Mouse (Mus musculus) hindbrain, embryonic 16.5 days (tissue): ENCODE data around the gene Acadvl. TPM values are rescaled to one million over a fixed set of nuclear protein-coding genes. Genes with fewer than 3 reads are reported as not detected.

ENCODE experiments used
- ATAC-seq: fragments of 200-750 bp; cut with Nextera tagmentation; 2 replicates; pipeline ENCODE4 v1.8.0; 2017; ENCODE audit warnings: moderate TSS enrichment, moderate library complexity
- H3K27ac ChIP-seq: fragments of 300-500 bp; sonication (generic); 2 replicates; pipeline ENCODE4 v1.5.1; 2014; ENCODE audit warnings: low read depth, mild to moderate bottlenecking, control low read depth, low read length, moderate library complexity
- H3K27me3 ChIP-seq: fragments of 300-500 bp; sonication (generic); replicated peaks from 2 replicates; pipeline ENCODE4 v1.6.1; 2014; ENCODE audit warnings: low read length; ENCODE audit not compliant: control insufficient read depth, insufficient read depth
- H3K36me3 ChIP-seq: fragments of 300-500 bp; sonication (generic); 2 replicates; pipeline ENCODE4 v1.6.1; 2014; ENCODE audit warnings: mild to moderate bottlenecking, low read length, moderate library complexity, mixed read lengths; ENCODE audit not compliant: control insufficient read depth, insufficient read depth
- H3K4me1 ChIP-seq: fragments of 300-500 bp; sonication (generic); 2 replicates; pipeline ENCODE4 v1.6.1; 2014; ENCODE audit warnings: low read depth, low read length; ENCODE audit not compliant: control insufficient read depth, insufficient read depth
- H3K4me2 ChIP-seq: fragments of 300-500 bp; sonication (generic); 2 replicates; pipeline ENCODE4 v1.6.1; 2014; ENCODE audit warnings: mild to moderate bottlenecking, low read length, control low read depth, moderate library complexity
- H3K4me3 ChIP-seq: fragments of 300-500 bp; sonication (generic); 2 replicates; pipeline ENCODE4 v1.5.1; 2014; ENCODE audit warnings: mild to moderate bottlenecking, low read length, control low read depth, moderate library complexity
- H3K9ac ChIP-seq: fragments of 300-500 bp; sonication (generic); 2 replicates; pipeline ENCODE4 v1.6.1; 2014; ENCODE audit warnings: low read depth, mild to moderate bottlenecking, control low read depth, low read length, moderate library complexity
- H3K9me3 ChIP-seq: fragments of 300-500 bp; sonication (generic); 2 replicates; pipeline ENCODE4 v1.6.1; 2014; ENCODE audit warnings: mild to moderate bottlenecking, low read length, moderate library complexity; ENCODE audit not compliant: control insufficient read depth
- WGBS: fragments of 180-500 bp; shearing (Covaris S2); extraction: QIAGEN DNeasy Blood & Tissue Kit; methylation state at CpG from one replicate; pipeline ENCODE4 v1.1.7; 2014; 5-methylcytosine and 5-hydroxymethylcytosine counted together
- polyA plus RNA-seq: library from polyadenylated mRNA; unstranded; fragments of >200 nt; fragmentation: Nextera tagmentation; extraction: Ambion mirVana; gene quantifications from 2 replicates; pipeline ENCODE4 v1.2.1, GENCODE M21; 2015

Acadvl gene
- polyA plus RNA-seq, 1 experiment from 2014 or later, result 66.6 TPM

DNA sequence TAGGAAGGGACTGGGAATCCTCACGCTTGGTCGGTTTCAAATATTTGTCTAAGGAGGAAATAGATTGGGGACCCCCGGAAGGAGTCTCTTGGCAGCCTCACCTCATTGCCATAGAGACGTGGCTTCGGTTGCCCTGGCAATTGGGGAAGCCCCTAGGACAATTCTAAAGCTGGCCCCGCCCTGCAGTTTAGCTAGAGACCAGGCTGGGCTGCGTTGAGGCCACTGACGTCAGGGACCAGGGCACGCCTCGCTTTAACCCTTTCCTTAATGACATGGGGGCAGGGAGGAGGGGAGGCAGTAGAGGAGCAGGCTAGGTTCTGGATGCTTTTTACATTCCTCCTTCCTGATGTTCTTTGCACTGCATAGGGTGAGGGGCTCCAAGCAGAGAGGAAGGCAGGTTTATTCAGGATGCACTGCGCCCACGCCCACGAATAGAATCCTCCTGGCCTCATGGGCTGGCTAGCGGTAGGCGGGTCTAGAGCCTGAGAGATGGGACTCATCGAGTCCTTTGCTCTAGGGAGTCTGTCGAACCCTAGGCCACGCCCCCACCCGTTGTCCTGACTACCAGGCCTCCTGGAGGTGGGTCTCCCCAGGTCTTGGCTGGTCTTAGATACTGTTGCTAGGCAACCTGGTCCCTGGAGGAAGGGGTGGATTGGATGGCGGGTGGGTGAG is 14.1 kb upstream of the Acadvl start:
- H3K4me2 ChIP-seq, result peak overlapping the region; percentile 68
- peak; percentile 91 for ATAC-seq
- H3K4me3 ChIP-seq, result peak overlapping the region; percentile 36
- H3K36me3 ChIP-seq, result peaks cover 17% of the 10 kb centered on the region
- H3K9me3 ChIP-seq, result no peaks in the 10 kb centered on the region
- H3K27ac ChIP-seq, result peak overlapping the region; percentile 94
- peaks cover 61% of the 10 kb centered on the region for H3K4me1 ChIP-seq
- H3K9ac ChIP-seq, result peak overlapping the region; percentile 57
- no peaks in the 10 kb centered on the region for H3K27me3 ChIP-seq
- WGBS, result under 1% methylated on average over 20 of the region's 20 CpGs

DNA sequence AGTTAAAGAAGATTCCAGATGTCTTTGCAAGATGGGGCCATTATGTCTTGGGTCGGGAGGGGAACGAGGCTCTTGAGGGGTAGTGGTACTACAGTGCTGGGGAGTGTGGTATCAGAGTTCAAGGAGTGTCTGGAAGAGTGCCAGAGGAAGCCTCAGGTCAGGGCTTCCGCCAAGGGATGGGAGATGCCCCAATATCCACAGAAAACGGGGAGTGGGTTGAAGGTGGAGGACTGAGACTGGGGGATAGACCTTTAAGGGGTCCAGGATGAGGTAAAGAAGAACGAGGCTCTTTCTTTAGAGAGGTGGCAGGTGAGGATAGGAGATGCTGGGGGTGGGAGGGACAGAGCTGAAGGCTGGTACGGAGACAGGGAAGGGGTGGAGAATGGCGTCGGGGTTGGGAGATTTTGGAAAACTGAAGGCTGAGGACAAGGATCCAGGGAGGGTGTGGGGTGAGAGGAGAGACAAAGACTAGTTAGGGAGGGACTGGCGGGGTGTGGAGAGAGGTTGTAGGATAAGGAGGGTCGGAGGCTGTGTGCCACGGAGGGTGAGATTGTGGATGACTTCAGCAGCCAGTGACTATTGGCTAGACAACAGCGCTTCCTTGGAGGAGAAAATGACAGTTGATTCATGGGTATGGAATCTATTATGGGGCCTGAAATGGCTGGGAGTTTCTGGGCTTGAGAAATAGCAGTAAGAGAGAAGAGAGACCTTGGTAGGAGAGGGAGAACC is 13.4 kb upstream of the Acadvl start:
- 15% methylated on average over 12 of the region's 12 CpGs for WGBS
- Histone ChIP-seq H3K4me2 (peak overlapping the region; percentile 68), H3K27me3 (no peaks in the 10 kb centered on the region), H3K4me3 (peak overlapping the region; percentile 36), H3K9me3 (no peaks in the 10 kb centered on the region), H3K9ac (peak overlapping the region; percentile 57), H3K4me1 (peaks cover 65% of the 10 kb centered on the region), H3K36me3 (peaks cover 17% of the 10 kb centered on the region), H3K27ac (peak overlapping the region; percentile 94)
- ATAC-seq, result peak; percentile 4

DNA sequence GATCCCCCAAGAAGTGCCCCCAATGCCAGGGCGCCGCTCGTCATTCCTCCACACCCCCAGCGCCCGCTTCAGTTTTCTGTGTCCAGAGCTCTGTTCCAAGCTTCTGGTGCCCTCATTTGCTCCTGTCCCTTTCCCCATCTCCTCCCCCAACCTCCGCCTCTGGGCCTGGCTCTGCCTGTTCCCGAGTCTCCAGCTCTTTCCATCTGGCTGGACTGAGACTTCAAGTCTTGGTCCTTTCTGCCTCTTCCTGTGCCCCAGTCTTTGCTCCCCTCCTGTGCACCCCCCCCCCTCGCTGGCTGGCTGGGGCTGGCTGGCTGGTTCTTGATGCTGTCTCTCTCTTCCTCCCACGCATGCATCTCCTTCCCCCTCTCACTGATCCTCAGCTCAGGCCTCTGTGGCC is 12.2 kb upstream of the Acadvl start:
- Histone ChIP-seq H3K27me3 (no peaks in the 10 kb centered on the region), H3K9ac (peak overlapping the region; percentile 57), H3K36me3 (peaks cover 16% of the 10 kb centered on the region), H3K4me1 (peaks cover 76% of the 10 kb centered on the region), H3K4me2 (peak overlapping the region; percentile 68), H3K27ac (peak overlapping the region; percentile 94), H3K9me3 (no peaks in the 10 kb centered on the region), H3K4me3 (peak overlapping the region; percentile 26; the same call in 1 of the 2 replicates)
- whole genome bisulfite sequencing, result 24% methylated on average over 9 of the region's 9 CpGs
- ATAC-seq, result no peak

DNA sequence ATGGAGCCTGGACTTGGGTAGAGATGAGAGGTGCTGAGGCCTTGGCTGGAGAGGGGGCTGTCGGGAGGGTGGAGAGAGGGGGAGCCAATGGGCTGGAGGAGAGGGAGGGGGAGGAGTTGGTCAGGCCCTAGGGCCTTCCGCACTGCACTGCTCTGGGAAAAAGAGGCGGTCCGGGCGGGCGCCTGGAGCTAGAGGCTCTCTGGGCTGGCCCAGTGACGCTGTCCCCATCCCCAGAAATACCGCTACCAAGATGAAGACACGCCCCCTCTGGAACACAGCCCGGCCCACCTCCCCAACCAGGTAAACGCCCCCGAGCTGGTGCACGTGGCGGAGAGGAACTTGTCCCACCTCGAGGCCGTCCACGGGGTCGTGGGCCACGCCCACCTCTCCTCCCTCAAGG is 11.5 kb upstream of the Acadvl start:
- WGBS, result 5% methylated on average over 19 of the region's 19 CpGs

DNA sequence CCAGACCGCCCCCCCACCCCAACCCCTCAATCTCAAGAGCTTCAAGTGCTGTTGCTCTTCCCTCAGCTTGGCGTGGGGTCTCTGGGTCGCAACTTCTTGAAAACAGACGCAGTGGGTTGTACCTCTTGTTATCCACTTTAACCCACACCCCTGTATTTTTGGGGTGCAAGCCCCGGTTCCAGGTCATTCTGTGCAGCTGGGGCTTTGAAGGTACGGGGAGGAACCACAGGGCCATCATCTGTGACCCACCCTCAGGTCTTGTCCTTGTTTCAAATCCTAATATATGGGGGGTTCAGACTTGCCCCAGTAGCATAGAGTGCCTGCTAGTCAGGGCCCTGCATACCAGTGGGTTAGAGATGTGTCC is 8.9 kb upstream of the Acadvl start:
- Histone ChIP-seq H3K4me3 (peak overlapping the region; percentile 42), H3K27ac (peak overlapping the region; percentile 13; the same call in 1 of the 2 replicates), H3K4me2 (peak overlapping the region; percentile 61), H3K9ac (peak overlapping the region; percentile 62), H3K27me3 (no peaks in the 10 kb centered on the region), H3K9me3 (no peaks in the 10 kb centered on the region), H3K4me1 (peaks cover 85% of the 10 kb centered on the region), H3K36me3 (no peaks in the 10 kb centered on the region)
- WGBS, result 11% methylated on average over 6 of the region's 6 CpGs
- no peak for ATAC-seq

More for the DNA sequence above, 11.5 kb upstream of the Acadvl start:
- peak overlapping the region; percentile 26 for H3K4me3 ChIP-seq
- no peaks in the 10 kb centered on the region for H3K27me3 ChIP-seq
- no peak for ATAC-seq
- H3K4me2 ChIP-seq, result peak overlapping the region; percentile 68
- peaks cover 9% of the 10 kb centered on the region for H3K36me3 ChIP-seq
- H3K4me1 ChIP-seq, result peaks cover 82% of the 10 kb centered on the region
- H3K9ac ChIP-seq, result peak overlapping the region; percentile 49
- H3K9me3 ChIP-seq, result no peaks in the 10 kb centered on the region
- peak overlapping the region; percentile 94 for H3K27ac ChIP-seq

DNA sequence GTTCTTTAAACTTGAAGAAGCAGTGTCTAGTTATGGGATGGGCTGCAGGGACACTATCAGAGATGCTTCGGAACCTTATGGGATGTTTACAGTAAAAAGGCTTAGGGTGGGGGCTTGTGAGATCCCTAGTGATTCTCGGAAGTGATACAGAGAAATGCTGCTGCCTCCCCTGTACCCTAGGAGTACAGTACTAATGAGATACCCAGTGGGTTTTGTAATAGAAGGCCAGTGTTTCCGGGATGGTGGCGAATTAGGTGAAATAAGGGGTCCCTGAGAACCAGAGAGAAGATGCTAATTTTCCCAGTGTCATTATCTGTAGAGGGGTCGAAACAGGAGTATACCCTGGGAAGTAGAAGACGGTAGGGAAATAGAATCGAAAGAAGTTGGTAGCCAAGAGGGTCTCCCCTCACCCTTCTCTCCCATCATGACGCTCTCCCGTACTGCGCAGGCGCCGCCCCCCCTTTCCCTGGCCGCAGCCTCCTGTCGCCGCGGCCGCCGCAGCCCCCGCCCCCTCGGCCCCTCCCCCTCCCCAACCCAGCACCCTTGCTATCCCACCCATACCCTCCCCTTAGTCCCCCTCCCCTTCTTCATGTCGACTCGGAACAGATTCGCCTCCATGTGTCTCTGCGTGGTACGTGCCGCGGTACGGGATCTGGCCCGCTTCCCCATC is 8.4 kb upstream of the Acadvl start:
- Histone ChIP-seq H3K4me2 (peak overlapping the region; percentile 61), H3K9ac (peak overlapping the region; percentile 62), H3K4me3 (peak overlapping the region; percentile 42), H3K9me3 (no peaks in the 10 kb centered on the region), H3K36me3 (no peaks in the 10 kb centered on the region), H3K4me1 (peaks cover 81% of the 10 kb centered on the region), H3K27me3 (no peaks in the 10 kb centered on the region), H3K27ac (peak overlapping the region; percentile 52)
- ATAC-seq, result no peak
- 2% methylated on average over 23 of the region's 29 CpGs for WGBS

DNA sequence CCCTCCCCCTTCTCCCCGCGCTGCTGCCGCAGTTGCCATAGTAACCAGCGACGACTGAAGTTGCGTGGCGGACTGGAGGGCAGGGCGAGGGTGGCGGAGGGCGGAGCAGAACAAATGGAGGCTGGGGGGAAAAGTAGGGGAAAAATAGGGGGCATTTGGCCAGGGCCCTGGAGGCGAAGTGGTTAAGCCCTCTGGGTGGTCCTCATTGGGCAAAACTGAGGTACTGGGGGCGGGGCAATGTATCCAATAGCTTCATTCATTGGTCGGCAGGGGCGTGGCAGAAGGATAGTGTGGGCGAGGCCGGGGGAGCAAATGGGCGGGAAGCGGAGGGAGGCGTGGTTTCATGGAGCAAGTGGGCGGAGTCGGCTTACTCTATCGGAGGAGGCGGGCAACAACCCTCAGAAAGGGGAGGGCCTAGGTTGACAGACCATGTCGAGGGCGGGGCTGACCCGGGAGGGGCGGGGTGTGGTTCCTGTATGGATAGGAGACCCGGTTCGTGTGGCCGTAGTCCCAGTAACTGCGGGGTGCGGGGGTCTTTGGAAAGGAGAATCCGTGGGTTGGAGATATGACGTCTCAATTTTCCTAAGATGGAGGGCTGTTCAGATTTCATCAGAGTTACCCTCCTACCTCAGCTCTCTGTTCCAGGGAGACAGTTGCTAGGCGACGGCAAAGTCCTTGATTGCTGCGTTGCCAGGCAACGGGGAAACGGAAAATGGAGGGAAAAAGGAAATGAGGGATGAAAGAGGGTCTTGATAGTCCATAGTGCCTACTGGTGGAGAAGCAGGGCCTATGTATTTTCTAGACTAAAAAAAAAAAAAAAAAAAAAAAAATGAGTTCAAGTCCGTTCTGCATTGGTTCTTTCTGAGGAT is 6.3 kb upstream of the Acadvl start:
- Histone ChIP-seq H3K27ac (peak overlapping the region; percentile 96), H3K4me2 (peak overlapping the region; percentile 88), H3K4me1 (peaks cover 69% of the 10 kb centered on the region), H3K27me3 (no peaks in the 10 kb centered on the region), H3K9me3 (no peaks in the 10 kb centered on the region), H3K4me3 (peak overlapping the region; percentile 77), H3K36me3 (no peaks in the 10 kb centered on the region), H3K9ac (peak overlapping the region; percentile 92)
- ATAC-seq, result peak; percentile 79
- under 1% methylated on average over 40 of the region's 40 CpGs for WGBS

DNA sequence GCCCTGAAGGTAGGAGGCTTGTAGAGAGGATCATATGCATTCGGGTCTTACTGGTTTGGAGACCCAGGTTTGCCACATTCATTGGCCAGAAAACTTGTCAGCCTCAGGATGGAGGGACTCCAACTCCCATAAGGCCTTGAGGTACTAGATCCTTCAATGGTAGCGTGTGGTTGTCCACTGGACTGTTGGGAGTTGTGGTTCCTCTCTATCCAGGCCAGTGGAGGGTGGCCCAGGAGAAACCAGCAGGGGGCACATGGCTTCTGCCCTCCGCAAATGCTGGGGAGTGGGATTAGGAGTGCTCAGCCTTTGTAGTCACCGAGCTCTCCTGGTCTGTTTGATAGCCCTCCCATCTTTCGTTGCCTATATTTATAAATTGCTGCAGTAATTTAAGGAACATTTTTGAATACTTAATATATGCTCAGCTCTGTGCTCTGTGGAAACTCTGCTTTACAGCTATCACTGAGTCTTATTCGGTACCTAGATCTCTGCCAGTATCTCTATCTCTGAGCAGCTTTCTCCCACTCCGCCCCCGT is 5.6 kb upstream of the Acadvl start:
- Histone ChIP-seq H3K27ac (peak overlapping the region; percentile 96), H3K27me3 (no peaks in the 10 kb centered on the region), H3K9me3 (no peaks in the 10 kb centered on the region), H3K4me1 (peaks cover 62% of the 10 kb centered on the region), H3K36me3 (no peaks in the 10 kb centered on the region), H3K4me2 (peak overlapping the region; percentile 88), H3K9ac (peak overlapping the region; percentile 92), H3K4me3 (peak overlapping the region; percentile 77)
- ATAC-seq, result peak; percentile 69
- under 1% methylated on average over 8 of the region's 8 CpGs for WGBS
